Mouse (Mus musculus) embryonic facial prominence, embryonic 14.5 days (tissue): ENCODE measurements at regions not wholly inside any gene's neighbourhood (a gene's known extent, or its start where the extent isn't known, plus 50 kb on each side); places are given as distances from the start of the nearest gene placed in this dataset.
"Not testable (repeated sequence)": the region's sequence is repeated elsewhere in the genome, so short reads cannot be mapped to it uniquely, and the experiment has no call there.

Source experiments
- ATAC-seq: fragments of 200-750 bp; cut with Nextera tagmentation; 2 replicates; pipeline ENCODE4 v1.8.0; 2017; ENCODE audit warnings: low read depth, moderate number of reproducible peaks, moderate TSS enrichment
- DNase-seq: peaks from one replicate; pipeline ENCODE4 v3.0.0-alpha.2; 2015; ENCODE audit warnings: low spot score
- H3K27ac ChIP-seq: fragments of 300-500 bp; sonication (generic); replicated peaks from 2 replicates; pipeline ENCODE4 v1.5.1; 2014; ENCODE audit warnings: low read depth, mild to moderate bottlenecking, low read length, moderate library complexity
- H3K27me3 ChIP-seq: fragments of 300-500 bp; sonication (generic); replicated peaks from 2 replicates; pipeline ENCODE4 v1.6.1; 2014; ENCODE audit warnings: low read length; ENCODE audit not compliant: control insufficient read depth, insufficient read depth
- H3K36me3 ChIP-seq: fragments of 300-500 bp; sonication (generic); 2 replicates; pipeline ENCODE4 v1.6.1; 2014; ENCODE audit warnings: low read length, mixed read lengths; ENCODE audit not compliant: control insufficient read depth, insufficient read depth
- H3K4me1 ChIP-seq: fragments of 300-500 bp; sonication (generic); 2 replicates; pipeline ENCODE4 v1.6.1; 2014; ENCODE audit warnings: antibody characterized with exemption, low read length; ENCODE audit not compliant: control insufficient read depth, insufficient read depth
- H3K4me2 ChIP-seq: fragments of 300-500 bp; sonication (generic); 2 replicates; pipeline ENCODE4 v1.6.1; 2014; ENCODE audit warnings: low read depth, mild to moderate bottlenecking, low read length, moderate library complexity, mixed read lengths
- H3K4me3 ChIP-seq: fragments of 300-500 bp; sonication (generic); 2 replicates; pipeline ENCODE4 v1.5.1; 2014; ENCODE audit warnings: low read depth, mild to moderate bottlenecking, low read length
- H3K9ac ChIP-seq: fragments of 300-500 bp; sonication (generic); 2 replicates; pipeline ENCODE4 v1.6.1; 2014; ENCODE audit warnings: low read depth, mild to moderate bottlenecking, low read length, moderate library complexity, mixed read lengths
- H3K9me3 ChIP-seq: fragments of 300-500 bp; sonication (generic); 2 replicates; pipeline ENCODE4 v1.6.1; 2016; ENCODE audit warnings: low read length; ENCODE audit not compliant: control insufficient read depth
- WGBS: fragments of 180-500 bp; shearing (Covaris S2); extraction: QIAGEN DNeasy Blood & Tissue Kit; methylation state at CpG from one replicate; pipeline ENCODE4 v1.1.7; 2014; 5-methylcytosine and 5-hydroxymethylcytosine counted together

DNA sequence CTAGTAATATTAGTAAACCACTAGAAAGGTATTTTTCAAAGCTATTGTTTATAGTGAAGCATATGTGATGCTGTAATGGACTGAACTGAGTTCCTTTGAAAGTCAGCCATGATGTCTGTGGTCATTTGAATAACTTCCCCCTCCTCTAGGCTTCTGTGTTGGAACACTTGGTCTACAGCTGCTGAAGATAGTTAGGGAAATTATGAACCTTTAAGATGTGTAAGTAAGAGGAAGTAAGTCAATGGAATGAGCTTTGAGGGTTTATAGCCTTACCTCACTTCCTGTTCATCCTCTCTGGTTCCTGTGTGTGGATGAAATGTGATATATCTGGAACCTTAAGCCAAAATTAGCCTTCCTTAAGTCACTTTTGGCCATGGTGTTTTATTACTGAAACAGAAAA, 145.7 kb upstream of the Tmem229a start:
- Histone ChIP-seq H3K9ac (no peak overlapping the region), H3K9me3 (no peaks in the 10 kb centered on the region), H3K27me3 (no peaks in the 10 kb centered on the region), H3K4me3 (no peak overlapping the region), H3K36me3 (no peaks in the 10 kb centered on the region), H3K27ac (no peak overlapping the region), H3K4me2 (no peak overlapping the region), H3K4me1 (no peaks in the 10 kb centered on the region)
- no peak for ATAC-seq
- DNase-seq, result no peak

DNA sequence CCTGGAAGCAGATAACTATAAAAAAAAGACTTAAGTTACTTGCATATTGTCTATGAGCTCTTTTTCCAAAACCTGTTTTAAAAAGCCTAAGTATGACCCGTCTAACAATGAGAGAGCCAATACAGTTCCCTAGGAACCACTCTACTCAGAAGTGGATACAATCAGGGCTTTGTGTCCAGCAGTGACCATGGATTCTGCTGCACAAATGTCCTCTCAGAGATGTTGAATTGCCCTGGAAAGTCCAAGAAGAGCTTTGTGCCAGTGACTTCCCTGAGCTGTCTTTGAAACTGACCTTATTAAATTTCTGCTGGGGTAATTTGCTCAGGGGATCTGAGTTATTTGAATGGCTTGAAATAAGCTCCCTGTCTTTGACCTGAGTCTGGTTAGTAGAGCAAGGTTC, 131.1 kb upstream of the Tmem229a start:
- Histone ChIP-seq H3K9me3 (no peaks in the 10 kb centered on the region), H3K36me3 (no peaks in the 10 kb centered on the region), H3K9ac (no peak overlapping the region), H3K27me3 (no peaks in the 10 kb centered on the region), H3K4me2 (no peak overlapping the region), H3K4me1 (no peaks in the 10 kb centered on the region), H3K27ac (no peak overlapping the region), H3K4me3 (no peak overlapping the region)
- no peak for ATAC-seq
- DNase-seq, result no peak
- 56% methylated on average over 1 of the region's 1 CpGs for WGBS

GRCm38 (mm10) chr6:25085871-25086270, 129.8 kb upstream of the Tmem229a start:
- 83% methylated on average over 2 of the region's 2 CpGs for WGBS
- no peak overlapping the region for H3K4me2 ChIP-seq
- no peak overlapping the region for H3K27ac ChIP-seq
- ATAC-seq (no peak), DNase-seq (no peak)
- H3K36me3 ChIP-seq, result no peaks in the 10 kb centered on the region
- no peak overlapping the region for H3K9ac ChIP-seq
- no peaks in the 10 kb centered on the region for H3K4me1 ChIP-seq
- H3K9me3 ChIP-seq, result no peaks in the 10 kb centered on the region
- no peaks in the 10 kb centered on the region for H3K27me3 ChIP-seq
- H3K4me3 ChIP-seq, result no peak overlapping the region

GRCm38 (mm10) chr6:25085296-25085695, 129.2 kb upstream of the Tmem229a start:
- not testable (repeated sequence) for H3K4me3 ChIP-seq, H3K36me3 ChIP-seq, H3K9ac ChIP-seq, H3K4me2 ChIP-seq, H3K27ac ChIP-seq, H3K9me3 ChIP-seq, DNase-seq, ATAC-seq, H3K4me1 ChIP-seq, H3K27me3 ChIP-seq
- 80% methylated on average over 4 of the region's 4 CpGs for WGBS

- no peaks in the 10 kb centered on the region for H3K9me3 ChIP-seq
- H3K27ac ChIP-seq, result no peak overlapping the region
- H3K4me3 ChIP-seq, result no peak overlapping the region
- DNase-seq, result no peak
- no peak overlapping the region for H3K4me2 ChIP-seq
- no peak overlapping the region for H3K9ac ChIP-seq
- no peaks in the 10 kb centered on the region for H3K27me3 ChIP-seq
- WGBS, result 55% methylated on average over 6 of the region's 6 CpGs
- no peaks in the 10 kb centered on the region for H3K36me3 ChIP-seq
- H3K4me1 ChIP-seq, result no peaks in the 10 kb centered on the region
- ATAC-seq, result no peak
Measured at GRCm38 (mm10) chr6:25065913-25066312, 109.8 kb upstream of the Tmem229a start.

DNA sequence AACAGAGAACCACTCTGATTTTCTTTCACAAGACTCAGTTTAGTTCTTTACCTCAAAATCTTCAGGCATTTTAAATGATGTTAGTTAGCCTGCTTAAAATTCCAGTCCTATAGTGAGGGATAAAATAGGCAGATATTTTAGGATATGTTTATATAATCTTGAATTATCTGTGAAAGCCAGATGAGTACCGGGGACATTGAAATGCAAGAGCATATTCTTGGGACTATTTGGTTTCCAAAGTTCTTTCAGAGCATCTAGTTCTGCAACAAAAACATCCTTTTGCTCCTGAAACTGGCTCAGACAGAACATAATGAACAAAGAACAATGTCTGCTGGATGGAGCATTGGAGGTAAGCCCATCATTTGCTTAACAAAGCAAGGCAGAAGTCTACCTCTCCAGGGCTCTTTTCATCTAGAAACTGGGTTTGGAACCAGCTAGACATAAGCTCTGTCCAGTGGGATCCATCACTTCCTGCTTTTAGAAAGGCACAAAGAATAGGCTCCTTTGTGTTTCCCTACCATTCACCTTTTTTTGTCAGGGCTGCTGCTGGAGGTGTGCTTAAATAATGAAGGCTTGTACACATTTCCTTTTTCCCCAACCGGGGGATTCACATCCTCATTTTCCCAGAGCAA, 76.9 kb upstream of the Tmem229a start:
- H3K4me2 ChIP-seq, result no peak overlapping the region
- DNase-seq (no peak), ATAC-seq (no peak)
- no peak overlapping the region for H3K9ac ChIP-seq
- 51% methylated on average over 2 of the region's 2 CpGs for WGBS
- H3K36me3 ChIP-seq, result no peaks in the 10 kb centered on the region
- H3K4me1 ChIP-seq, result no peaks in the 10 kb centered on the region
- H3K9me3 ChIP-seq, result no peaks in the 10 kb centered on the region
- no peak overlapping the region for H3K27ac ChIP-seq
- H3K27me3 ChIP-seq, result no peaks in the 10 kb centered on the region
- no peak overlapping the region for H3K4me3 ChIP-seq

DNA sequence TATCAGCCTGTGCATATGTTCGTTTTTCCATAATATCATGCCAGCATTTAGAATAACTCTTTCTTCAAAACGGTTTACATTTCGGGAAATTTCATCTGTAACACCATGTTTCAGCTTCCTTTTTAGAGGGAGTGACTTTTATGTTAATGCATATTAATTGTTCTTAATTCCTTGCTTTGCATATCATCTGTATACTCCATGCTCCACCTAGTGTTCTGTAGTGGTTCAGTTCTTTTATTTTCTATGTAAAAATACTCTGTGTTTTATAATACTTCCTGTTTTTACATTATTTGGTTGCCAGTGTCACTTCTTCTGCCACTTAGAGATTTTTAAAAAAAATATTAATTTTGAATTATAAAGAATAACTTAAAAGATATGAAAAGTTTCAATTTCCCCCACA, 70.9 kb upstream of the Tmem229a start:
- no peak overlapping the region for H3K4me2 ChIP-seq
- H3K4me1 ChIP-seq, result no peaks in the 10 kb centered on the region
- no peak overlapping the region for H3K9ac ChIP-seq
- 86% methylated on average over 3 of the region's 3 CpGs for WGBS
- H3K36me3 ChIP-seq, result no peaks in the 10 kb centered on the region
- H3K27ac ChIP-seq, result no peak overlapping the region
- no peak for DNase-seq
- H3K9me3 ChIP-seq, result no peaks in the 10 kb centered on the region
- no peak for ATAC-seq
- no peak overlapping the region for H3K4me3 ChIP-seq
- H3K27me3 ChIP-seq, result no peaks in the 10 kb centered on the region

DNA sequence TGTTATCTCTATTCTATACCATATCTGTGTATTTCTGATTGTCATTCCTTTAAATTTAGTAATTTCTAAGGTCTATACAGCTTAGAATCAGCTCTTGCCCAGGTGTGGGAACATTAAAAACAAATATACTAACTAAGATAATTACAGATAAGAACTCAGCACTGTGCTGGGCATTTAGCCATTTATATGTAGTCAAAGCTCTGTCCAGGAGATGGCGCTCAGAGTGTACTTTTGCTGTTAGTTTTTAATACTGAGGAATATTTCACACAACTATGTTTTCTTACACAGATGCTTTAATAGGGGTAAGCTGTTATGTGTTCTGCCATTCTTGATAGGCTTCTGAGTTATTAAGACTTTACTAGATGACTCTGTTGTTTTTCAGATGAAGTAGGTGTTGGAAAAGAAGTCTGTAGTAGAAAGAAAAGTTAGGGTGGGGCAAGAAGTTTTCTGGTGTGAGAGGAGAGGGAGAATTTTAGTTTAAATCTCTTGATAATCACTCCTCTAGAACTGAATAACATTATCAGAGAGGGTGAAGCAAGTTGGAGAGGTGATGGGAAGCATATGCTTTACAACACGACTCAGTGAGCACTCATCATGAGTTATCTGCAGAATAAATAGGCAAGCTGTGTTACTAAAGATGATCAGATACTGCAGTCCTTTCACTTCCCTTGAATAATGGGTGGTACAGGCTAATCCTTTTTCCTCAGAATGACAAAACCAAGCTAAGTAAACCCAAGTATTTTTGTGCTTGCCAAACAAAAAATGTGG, 64.1 kb upstream of the Tmem229a start:
- peak; percentile 65 for DNase-seq
- Histone ChIP-seq H3K4me3 (no peak overlapping the region), H3K4me2 (no peak overlapping the region), H3K36me3 (no peaks in the 10 kb centered on the region), H3K9ac (no peak overlapping the region), H3K9me3 (no peaks in the 10 kb centered on the region), H3K27ac (no peak overlapping the region), H3K4me1 (no peaks in the 10 kb centered on the region), H3K27me3 (no peaks in the 10 kb centered on the region)
- no peak for ATAC-seq
- 22% methylated on average over 2 of the region's 2 CpGs for WGBS

DNA sequence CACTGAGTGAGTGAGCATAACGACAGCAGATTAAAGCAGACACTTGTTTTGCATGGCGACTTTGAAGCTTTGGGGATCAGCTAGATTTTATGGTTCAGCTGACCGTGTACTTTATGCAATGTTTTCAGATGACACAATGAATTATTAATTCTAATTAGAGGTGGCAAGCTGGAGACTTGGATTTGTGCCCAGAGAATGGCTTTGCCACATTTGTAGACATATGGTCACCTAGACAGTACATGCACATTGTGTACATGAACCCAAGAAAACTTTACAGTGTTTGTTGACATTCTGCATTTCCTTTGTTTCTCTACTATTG, 57.1 kb upstream of the Tmem229a start:
- Histone ChIP-seq H3K36me3 (no peaks in the 10 kb centered on the region), H3K27ac (no peak overlapping the region), H3K4me1 (no peaks in the 10 kb centered on the region), H3K4me2 (no peak overlapping the region), H3K9me3 (no peaks in the 10 kb centered on the region), H3K4me3 (no peak overlapping the region), H3K27me3 (no peaks in the 10 kb centered on the region), H3K9ac (no peak overlapping the region)
- 58% methylated on average over 3 of the region's 3 CpGs for WGBS
- DNase-seq, result peak; percentile 19
- no peak for ATAC-seq
